Mouse (Mus musculus): ENCODE data around the gene Zbtb14.

Gene Zbtb14

DNA sequence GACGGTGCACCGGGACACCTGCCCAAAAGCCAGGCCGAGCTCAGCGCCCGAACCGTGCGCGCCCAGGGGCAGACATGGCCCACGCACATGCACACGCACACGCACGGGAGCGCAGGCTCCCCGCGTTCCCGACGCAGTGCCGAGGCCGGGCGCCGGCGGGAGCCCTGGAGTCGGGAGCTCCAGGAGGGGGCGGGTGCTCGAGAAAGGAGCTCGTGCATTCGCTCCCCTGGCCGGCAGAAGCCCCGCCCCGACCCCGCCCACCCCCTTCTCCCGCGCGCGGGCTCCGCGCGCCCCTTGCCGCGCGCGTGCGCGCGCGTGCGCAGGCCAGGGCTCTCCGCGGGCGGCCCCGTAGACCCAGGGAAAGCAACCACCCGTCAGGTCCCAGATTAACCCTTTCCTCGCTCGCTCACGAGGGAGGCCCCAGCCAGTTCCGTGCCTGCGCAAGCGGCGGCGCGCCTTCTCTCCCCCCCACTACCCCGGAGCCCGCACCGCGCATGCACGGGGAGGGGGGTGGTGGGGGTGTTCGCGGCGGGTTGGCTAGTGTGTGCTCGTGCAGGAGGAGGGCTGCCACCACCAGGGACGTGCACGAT is at the start of gene Zbtb14:
Gene Zbtb14, plus strand, starts transcription at position 540 of the 590 bp plus-strand sequence.
- in situ Hi-C loops (cut with MboI, MseI): loop anchor here (25.0 kb wide), 1 partner anchor 1580 kb away; no protein-coding TSS in a partner anchor

DNA sequence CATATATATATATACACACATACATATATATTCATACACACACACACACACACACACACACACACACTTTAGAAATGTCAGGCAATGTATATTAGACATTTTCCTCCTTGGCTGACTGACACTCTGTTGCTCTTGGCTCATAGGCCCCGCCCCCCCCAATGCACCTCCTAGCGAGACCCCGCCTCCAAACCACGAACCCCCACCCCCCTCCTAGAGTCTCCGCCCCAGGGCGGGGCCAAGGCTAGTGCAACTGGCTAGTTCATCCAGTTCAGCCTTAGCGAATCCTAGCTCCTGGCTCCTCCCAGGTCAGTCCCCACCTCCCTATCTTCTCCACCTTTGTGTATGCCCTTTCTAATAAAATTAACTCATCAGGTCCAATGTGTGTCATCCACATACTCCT is 36.8 kb upstream of the Zbtb14 start:
- in situ Hi-C loops (cut with MboI, MseI): loop anchor here (5.0 kb wide), 1 partner anchor 119 kb away; no protein-coding TSS in a partner anchor

DNA sequence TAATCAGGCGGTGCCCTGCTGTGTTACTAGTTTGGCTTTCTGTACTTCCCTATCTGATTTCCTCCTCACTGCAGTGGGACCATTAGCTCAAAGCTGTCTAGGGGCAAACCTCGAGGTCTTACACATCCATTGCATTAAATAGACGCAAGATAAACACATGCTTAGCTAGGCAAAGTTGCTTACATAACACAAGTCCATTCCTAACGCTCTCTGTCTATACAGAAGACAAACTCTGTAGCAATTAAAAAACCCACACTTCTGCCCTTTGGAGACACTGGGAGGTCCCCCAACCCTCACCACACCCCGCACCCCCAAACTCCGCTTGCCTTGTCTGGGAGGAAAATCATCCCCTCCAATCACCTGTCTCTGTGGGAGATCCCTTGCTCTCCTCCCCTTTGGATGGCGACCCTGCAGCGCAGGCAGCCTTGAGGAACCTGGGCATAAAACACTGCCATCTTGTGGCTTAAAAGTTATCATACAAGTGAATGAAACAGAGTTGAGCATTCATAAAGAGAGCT is 33.8 kb upstream of the Zbtb14 start:
- in situ Hi-C loops (cut with MboI, MseI): loop anchor here (5.0 kb wide), 1 partner anchor 122 kb away; no protein-coding TSS in a partner anchor

DNA sequence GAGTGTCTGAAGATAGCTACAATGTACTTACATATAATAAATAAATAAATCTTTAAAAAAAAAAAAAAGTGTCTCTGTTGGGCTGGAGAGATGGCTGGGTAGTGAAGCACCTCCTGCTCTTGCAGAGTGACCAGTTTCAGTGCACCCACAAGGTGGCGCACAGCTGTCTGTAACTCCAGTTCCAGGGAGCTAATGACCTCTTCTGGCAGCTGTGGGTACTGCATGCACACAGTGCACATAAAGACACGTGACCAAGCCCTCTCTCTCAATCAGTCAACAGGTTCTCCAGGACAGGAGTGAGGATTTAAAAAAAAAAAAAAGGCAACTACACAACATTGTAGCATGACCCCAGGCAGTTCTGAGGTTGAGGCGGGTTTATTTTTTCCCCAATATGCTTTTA is 17.8 kb upstream of the Zbtb14 start:
- in situ Hi-C loops (cut with MboI, MseI): no loop called here

DNA sequence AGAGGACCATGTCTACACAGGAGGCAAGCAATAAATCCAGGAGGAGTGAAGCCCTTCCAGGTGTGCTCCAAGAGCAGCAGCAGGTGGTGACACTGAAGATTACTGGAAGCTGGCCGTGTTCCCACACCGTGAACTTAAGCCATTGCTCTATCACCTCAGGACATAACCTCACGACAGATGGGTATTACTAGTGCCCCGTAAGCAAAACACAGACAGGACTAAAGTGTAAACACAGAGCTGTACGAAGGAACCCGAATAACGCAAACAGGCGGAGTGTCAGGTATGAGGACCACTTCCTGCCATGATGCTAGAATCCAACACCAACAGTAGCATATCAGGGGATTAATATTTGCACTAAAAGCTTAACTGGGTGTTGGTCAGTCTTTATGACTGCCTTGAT is 2.0 kb upstream of the Zbtb14 start:
- in situ Hi-C loops (cut with MboI, MseI): loop anchor here (25.0 kb wide), 1 partner anchor 1581 kb away; no protein-coding TSS in a partner anchor

DNA sequence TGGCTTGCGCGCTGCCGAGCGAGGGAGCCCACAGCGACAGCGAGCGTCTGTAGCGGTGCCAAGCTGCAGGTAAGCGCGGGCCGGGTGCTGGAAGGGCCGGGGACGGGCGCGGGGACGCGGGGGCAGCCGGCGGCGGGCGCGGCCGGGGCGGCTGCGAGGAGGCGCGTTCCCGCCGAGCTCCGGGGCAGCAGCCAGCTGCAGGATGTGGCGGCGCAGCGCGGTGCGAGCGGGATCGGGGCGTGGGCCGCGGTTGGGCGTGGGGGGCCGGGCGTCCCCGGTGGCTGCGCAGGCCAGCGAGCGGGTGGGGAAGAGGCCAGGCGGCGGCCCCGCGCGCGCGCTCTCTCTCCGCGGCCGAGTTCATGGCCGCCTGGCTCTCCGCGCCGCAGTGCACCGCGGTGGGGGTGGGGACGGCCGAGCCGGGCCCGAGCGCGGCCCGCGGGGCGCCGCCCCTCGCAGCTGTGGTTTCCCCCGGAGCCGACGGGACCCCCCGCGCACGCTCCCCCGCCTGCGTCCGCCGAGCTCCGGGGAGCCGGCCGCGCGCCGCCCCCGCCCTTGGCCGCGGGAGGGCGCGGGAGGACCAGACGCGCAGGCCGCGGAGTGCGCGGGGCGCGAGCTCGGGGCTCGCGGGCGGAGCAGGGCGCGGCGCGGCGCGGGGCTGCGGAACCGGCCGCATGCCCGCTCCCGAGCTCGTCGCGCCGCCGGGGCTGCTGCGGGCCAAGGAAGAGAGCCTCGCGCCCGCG is 521 bp downstream of the Zbtb14 start:
- in situ Hi-C loops (cut with MboI, MseI): loop anchor here (25.0 kb wide), 1 partner anchor 1579 kb away; no protein-coding TSS in a partner anchor

DNA sequence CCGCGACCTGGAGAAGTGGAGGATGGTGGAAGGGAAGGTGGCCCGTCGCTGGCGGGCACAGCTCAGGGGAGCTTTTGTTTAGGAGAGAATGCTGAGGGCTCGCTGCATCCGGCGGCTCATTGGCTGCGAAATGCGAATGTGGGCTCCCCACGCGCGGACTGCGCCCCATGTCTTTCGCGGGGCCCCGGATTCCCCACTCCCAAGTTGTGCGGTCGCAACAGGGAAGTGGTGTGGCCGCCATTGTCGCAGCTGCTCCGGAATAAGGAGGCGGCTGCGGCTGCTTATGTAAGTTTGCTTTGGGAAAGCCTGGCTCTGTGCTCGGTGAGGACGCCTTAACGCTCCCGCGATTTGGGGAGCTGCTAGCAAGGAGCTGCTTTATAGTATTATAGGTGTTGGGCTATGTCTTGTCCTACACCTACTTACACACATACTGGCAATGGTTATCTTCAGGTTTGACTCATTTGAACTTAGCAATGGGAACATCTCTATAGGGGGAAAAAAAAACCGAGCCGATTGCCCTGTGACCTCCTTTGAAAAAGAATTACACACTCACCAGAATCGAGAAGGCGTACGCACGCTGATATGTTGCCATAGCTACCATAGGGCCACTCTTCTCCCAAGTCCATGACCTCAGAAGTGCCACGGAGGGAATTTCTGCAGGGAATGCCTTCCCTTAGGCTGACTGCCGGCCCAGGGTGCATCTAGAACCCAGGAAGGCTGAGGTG is 1.3 kb downstream of the Zbtb14 start:
- in situ Hi-C loops (cut with MboI, MseI): loop anchor here (25.0 kb wide), 1 partner anchor 1578 kb away; no protein-coding TSS in a partner anchor

DNA sequence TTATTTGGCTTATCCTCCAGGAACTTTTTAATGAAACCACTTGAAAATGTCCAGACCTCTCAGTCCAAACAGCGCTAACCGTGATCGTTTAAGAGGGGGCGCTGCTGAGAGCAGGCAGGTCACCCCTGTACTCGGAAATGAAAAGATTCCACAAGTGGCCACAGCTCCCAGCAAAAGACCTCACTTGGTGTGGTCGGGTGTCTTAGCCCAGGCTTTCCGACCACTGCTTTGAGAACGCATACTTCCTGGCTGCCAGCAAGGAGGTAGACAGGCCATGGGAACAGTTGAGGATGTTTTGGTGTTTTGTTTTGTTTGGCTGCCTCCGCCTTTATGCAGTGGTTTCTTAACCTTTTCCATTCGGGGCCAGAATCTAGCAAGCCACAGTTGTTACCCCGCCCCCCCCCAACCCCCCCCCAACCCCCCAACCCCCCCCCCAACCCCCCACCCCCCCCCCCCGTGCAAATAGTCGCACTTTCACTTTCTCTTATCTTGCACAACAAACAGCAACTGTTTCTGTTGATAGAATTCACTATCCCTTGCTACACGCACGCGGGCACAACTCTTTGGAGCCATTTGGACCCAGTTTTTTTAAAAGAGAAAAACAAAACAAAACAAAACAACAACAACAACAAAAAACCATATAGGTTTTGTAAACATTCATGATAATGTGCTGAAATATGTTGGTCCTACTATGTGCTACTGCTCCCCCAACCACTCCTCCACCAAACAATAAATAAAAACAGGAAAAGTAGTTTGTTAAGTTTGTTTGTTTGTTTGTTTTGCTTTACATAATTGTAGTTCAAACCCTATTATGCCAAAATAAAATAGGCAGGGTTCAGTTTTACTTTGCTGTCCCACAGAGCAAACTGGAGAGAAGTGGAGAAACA is 13.5 kb downstream of the Zbtb14 start:
- in situ Hi-C loops (cut with MboI, MseI): loop anchor here (25.0 kb wide), 1 partner anchor 1566 kb away; no protein-coding TSS in a partner anchor

DNA sequence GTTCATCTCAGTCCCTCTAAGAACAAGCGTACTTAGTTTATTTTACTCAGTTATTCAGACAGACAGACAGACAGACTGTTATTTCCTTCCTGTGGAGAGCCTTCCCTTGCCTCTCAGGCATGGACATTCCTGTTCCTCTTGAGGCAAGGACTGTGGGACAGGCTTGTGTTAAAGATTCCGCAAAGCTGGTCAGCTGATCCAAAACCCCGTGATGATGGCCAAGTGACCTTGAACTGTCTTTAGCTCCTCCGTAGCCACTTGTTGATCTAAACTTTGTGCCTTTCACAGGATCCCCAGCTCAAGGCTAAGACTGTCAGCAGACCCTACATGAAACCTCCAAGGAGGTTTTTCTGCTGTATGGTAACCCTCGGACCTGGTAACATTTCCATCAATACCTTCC is 14.3 kb downstream of the Zbtb14 start:
- in situ Hi-C loops (cut with MboI, MseI): loop anchor here (25.0 kb wide), 1 partner anchor 1565 kb away; no protein-coding TSS in a partner anchor

DNA sequence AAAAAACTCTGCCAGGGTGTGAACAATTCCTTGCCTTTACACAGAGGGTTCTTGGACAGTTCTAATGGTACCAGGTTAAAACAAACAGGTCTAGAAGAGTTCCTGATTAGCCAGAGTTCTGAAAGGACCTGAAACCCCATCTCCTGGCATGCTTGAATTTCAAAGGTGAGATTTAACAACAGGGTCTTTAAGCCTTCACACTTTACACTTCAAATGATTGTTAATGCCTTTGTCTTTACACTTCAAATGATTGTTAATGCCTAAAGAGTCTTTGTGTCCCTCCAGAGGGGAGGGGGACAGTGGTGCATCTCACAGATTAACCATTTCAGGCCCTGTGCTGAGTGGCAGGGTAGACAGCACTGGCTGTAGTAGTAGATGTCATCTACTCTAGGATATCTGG is 15.2 kb downstream of the Zbtb14 start:
- in situ Hi-C loops (cut with MboI, MseI): loop anchor here (25.0 kb wide), 1 partner anchor 1564 kb away; no protein-coding TSS in a partner anchor

DNA sequence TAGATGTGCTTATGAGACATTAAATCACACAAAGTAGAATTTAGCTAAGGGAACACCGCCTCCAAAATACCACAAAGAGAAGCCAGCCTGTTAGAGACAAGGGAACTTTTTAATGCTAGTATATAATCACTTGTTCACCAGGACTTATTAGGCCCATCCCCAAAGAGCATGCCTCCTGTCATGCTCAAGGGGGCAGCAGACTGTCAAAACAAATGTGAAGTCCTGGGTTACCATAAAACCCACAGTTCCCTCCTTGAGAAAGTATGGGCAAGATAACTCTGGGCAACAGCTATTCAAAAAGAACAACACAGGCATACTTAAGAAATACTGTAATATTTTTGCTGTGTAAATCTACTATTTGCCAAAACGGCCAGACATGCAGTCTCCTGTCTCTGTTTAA is 18.3 kb downstream of the Zbtb14 start:
- in situ Hi-C loops (cut with MboI, MseI): loop anchor here (25.0 kb wide), 2 partner anchors 1461 to 1786 kb away; partner anchors contain the start of genes Lpin2 and Tgif1

DNA sequence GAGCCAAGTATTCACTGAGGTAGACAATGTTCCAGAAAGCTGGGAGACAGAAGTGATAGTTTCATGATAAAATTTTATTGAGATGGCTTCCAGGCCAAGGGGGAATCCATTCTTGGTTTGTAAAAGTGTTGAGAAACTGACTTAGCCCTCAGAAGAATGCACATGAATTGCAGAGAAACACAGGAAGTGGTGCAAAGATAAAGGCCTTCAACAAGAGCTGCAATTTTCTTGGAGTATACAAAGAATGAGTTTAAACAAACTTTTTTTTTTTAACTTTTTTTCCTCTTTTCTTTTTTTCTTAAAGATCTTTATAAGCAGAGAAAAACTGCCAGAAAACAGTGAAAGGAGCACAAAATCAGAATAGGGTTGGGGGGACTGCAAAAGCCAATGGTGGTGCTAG is 33.3 kb downstream of the Zbtb14 start:
- in situ Hi-C loops (cut with MboI, MseI): loop anchor here (25.0 kb wide), 2 partner anchors 1446 to 1771 kb away; partner anchors contain the start of genes Lpin2 and Tgif1

DNA sequence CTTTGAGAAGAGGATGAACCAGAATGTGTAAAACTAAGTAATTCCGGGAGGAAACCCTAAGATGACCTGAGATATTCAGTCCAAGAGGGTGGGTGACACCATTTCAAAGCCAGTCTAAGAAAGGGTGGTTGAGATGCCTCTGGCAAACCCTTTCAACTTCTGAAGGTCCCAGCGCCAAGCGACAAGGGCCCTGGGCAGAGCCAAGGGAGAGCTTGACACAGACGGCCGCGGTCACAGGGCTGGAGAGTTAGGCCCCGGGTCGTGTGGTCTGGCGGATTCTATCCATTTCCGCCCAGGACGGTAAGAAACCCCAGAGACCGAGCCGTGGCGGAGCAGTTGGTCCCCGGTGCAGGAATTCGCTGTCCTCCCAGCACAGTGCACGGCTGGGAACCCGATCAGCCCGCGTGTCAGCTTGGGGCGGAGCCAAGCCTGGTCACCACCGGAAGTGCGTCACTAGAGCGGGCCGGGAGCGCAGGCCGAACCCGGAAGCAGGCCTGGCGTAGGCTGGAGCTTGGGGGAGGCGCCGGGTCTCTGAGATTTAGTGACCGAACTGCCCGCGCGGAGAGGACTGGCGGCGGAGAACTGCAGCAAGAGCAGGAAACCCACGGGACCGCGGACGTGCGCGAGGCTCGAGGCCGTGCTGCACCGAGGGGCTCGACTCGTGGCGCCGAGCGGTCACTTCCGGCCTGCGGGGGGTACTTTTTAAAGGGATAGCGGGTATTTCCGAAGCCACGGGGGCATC is 34.2 kb downstream of the Zbtb14 start:
- in situ Hi-C loops (cut with MboI, MseI): loop anchor here (25.0 kb wide), 2 partner anchors 1445 to 1770 kb away; partner anchors contain the start of genes Lpin2 and Tgif1

DNA sequence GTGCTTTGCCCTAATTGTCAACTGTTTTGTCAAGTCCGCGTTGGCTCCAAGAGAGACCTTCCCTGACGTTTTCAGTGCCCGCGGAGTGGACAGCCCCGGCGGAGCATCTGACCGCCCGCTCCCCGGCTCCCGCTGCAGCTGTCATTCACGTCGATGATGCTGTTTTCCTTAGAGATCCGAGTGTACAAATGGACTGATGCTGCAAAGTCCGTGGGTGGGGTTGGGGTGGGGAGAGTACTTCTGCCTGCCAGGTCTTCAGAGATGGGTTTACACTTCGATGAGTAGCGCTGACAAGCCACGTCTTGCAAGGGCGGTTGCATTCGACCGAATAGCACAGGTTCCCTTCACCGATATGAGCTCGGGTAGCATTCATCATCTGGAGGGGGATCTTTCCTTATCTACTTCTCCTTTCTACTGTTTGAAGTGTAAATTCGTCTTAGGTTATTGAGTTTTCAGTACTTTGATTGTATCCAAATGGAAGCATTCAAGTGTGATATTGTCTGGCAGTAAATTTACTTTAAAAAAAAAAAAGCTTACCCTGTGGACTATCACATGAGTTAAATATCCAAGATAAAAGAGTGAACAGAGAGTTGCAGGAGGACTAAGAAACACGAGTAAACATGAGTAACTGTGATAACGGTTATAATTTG is 35.0 kb downstream of the Zbtb14 start:
- in situ Hi-C loops (cut with MboI, MseI): loop anchor here (25.0 kb wide), 2 partner anchors 1444 to 1769 kb away; partner anchors contain the start of genes Lpin2 and Tgif1

DNA sequence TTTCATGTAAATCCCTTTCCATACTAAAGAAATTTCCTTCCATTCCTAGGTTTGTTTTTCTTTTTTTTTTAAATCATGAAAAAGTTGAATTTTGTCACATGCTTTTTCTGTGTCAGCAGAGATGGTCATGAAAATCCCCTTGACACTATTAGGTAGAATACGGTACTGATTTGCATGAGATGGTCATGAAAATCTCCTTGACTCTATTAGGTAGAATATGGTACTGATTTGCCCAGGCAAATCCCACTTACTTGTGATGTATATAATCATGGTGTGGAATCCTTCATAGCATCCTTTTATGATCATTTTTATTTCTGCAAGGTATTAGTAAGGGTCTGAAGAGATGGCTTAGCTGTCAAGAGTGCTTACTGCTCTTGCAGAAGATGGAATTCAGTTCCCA is 38.7 kb downstream of the Zbtb14 start:
- in situ Hi-C loops (cut with MboI, MseI): loop anchor here (25.0 kb wide), 2 partner anchors 1441 to 1766 kb away; partner anchors contain the start of genes Lpin2 and Tgif1

DNA sequence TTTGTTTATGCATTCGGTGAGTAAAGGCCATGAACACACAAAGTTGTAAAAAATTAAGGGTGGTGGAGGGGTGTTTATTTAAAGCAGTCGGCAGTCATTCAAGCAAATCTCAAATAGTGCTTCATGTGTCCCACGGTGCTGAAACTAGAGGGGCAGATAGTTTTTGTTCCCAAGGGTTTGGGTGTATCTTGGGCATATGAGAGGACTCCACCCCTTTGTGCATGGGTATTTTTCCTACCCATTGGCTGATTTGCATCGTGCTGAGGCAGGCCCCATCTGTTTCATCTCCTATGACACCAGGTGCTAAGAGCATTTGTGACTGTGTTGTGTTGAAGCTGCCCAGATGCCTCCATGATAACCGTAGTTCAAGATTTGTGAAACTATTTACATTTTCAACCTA is 55.0 kb downstream of the Zbtb14 start:
- in situ Hi-C loops (cut with MboI, MseI): no loop called here

DNA sequence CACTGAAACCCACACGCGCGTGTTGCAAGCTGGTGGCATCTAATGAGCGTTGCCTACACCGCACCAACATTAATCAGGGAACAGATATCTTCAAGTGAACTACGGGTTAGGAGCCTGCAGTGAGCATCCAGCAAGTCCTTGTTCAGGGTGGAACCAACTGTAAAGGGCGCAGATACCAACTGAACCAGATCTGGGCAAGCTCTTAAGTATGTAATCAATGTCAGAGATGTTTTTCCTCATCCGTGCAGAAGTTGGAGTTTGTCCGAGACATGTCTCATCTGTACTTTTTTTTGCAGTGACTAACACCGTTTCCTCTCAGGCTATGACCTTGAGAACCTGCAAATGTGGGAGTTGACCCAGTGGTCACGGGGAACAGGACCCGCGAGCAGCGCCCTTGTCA is 55.6 kb downstream of the Zbtb14 start:
- in situ Hi-C loops (cut with MboI, MseI): no loop called here

DNA sequence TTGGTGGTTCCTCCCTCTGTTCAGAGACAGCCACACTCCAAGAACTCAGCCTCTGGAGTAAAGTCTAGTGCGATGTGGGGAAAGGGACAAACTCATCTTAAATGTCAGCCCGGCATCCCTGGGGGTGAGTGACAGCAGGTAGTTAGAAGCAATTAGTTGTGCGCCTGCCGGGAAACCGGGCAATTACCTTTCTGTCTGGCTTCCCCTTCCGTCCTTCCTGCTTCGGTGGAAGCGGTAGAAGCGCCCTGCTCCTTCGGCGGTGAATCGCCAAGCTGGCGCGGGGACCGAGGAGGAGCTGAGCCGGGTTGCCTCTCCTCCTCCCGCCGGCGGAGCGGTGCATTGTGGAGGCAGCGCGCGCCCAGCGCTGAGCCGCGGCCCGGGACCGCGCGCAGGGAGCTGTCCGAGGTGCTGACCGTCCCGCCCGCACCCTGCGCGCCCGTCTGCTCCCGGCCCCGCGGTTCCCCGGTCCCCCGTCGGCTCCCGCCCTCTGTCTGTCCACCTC is 56.2 kb downstream of the Zbtb14 start, which contains the start of gene Akain1:
Gene Akain1, plus strand, starts transcription at position 337 of the 502 bp plus-strand sequence.
- in situ Hi-C loops (cut with MboI, MseI): no loop called here

Data from T-helper 1 cell (primary cell).